Mouse (Mus musculus) midbrain, embryonic 11.5 days (tissue): Measurements from ENCODE around the gene Edn1. TPM values are rescaled to one million over a fixed set of nuclear protein-coding genes. Genes with fewer than 3 reads are reported as not detected.

ENCODE experiments used
- ATAC-seq: fragments of 200-750 bp; cut with Nextera tagmentation; 2 replicates; pipeline ENCODE4 v1.8.0; 2017; ENCODE audit warnings: moderate TSS enrichment, moderate library complexity; ENCODE audit not compliant: low FRiP score
- DNase-seq: peaks from one replicate; pipeline ENCODE4 v3.0.0; 2015; ENCODE audit warnings: low spot score; ENCODE audit errors: missing footprints
- H3K27ac ChIP-seq: fragments of 300-500 bp; sonication (generic); 2 replicates; pipeline ENCODE4 v1.5.1; 2014; ENCODE audit warnings: low read depth, low read length
- H3K27me3 ChIP-seq: fragments of 300-500 bp; sonication (generic); 2 replicates; pipeline ENCODE4 v1.6.1; 2014; ENCODE audit warnings: mild to moderate bottlenecking, low read length, moderate library complexity, mixed read lengths; ENCODE audit not compliant: control insufficient read depth, insufficient read depth
- H3K36me3 ChIP-seq: fragments of 300-500 bp; sonication (generic); 2 replicates; pipeline ENCODE4 v1.6.1; 2014; ENCODE audit warnings: mild to moderate bottlenecking, low read length, moderate library complexity, mixed read lengths; ENCODE audit not compliant: control insufficient read depth, insufficient read depth
- H3K4me1 ChIP-seq: fragments of 300-500 bp; sonication (generic); 2 replicates; pipeline ENCODE4 v1.6.1; 2014; ENCODE audit warnings: low read length; ENCODE audit not compliant: control insufficient read depth, insufficient read depth
- H3K4me2 ChIP-seq: fragments of 300-500 bp; sonication (generic); 2 replicates; pipeline ENCODE4 v1.6.1; 2014; ENCODE audit warnings: mild to moderate bottlenecking, moderate library complexity
- H3K4me3 ChIP-seq: fragments of 300-500 bp; sonication (generic); 2 replicates; pipeline ENCODE4 v1.5.1; 2014; ENCODE audit warnings: low read depth, low read length
- H3K9ac ChIP-seq: fragments of 300-500 bp; sonication (generic); 2 replicates; pipeline ENCODE4 v1.6.1; 2014; ENCODE audit warnings: low read length
- H3K9me3 ChIP-seq: fragments of 300-500 bp; sonication (generic); 2 replicates; pipeline ENCODE4 v1.6.1; 2016; ENCODE audit warnings: low read length; ENCODE audit not compliant: control insufficient read depth
- WGBS: fragments of 180-500 bp; shearing (Covaris S2); extraction: QIAGEN DNeasy Blood & Tissue Kit; methylation state at CpG from one replicate; pipeline ENCODE4 v1.1.7; 2014; 5-methylcytosine and 5-hydroxymethylcytosine counted together
- polyA plus RNA-seq: library from polyadenylated mRNA; unstranded; fragments of >200 nt; fragmentation: Nextera tagmentation; extraction: Ambion mirVana; gene quantifications from 2 replicates; pipeline ENCODE4 v1.2.1, GENCODE M21; 2014

The Edn1 gene
- polyA plus RNA-seq, 1 experiment from 2014 or later: 2.2 TPM

- 88% methylated on average over 4 of the region's 4 CpGs for WGBS
- Histone ChIP-seq H3K36me3 (no peaks in the 10 kb centered on the region), H3K27me3 (no peaks in the 10 kb centered on the region), H3K4me1 (no peaks in the 10 kb centered on the region), H3K9ac (no peak overlapping the region), H3K4me2 (no peak overlapping the region), H3K27ac (no peak overlapping the region), H3K4me3 (no peak overlapping the region), H3K9me3 (no peaks in the 10 kb centered on the region)
- no peak for ATAC-seq
- DNase-seq: peak; percentile 64
Measured at GRCm38 (mm10) chr13:42286768-42287167, 14.5 kb upstream of the Edn1 start.

DNA sequence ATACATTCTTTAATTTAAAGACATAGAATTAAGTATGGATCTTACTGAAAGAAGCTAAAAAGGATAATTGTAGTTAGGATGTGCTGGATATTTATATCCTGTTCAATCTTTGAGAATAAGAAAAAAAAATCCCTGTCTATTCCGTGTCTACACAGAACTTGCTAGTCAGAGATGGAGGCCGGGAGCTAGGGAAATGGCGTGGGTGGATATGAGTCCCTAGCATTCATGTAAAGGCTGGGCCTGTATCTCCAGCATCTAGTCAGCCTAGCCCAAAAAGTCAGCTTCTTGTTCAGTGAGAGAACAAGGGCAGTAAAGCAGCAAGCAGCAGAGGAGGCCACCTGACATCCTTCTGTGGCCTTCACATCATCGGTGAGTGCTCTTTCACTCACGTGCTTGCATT lies 8.7 kb upstream of the Edn1 start:
- no peak overlapping the region for H3K27ac ChIP-seq
- WGBS: 90% methylated on average over 5 of the region's 5 CpGs
- H3K27me3 ChIP-seq: no peaks in the 10 kb centered on the region
- no peaks in the 10 kb centered on the region for H3K36me3 ChIP-seq
- no peaks in the 10 kb centered on the region for H3K9me3 ChIP-seq
- no peak overlapping the region for H3K9ac ChIP-seq
- no peaks in the 10 kb centered on the region for H3K4me1 ChIP-seq
- H3K4me2 ChIP-seq: no peak overlapping the region
- H3K4me3 ChIP-seq: no peak overlapping the region
- DNase-seq (no peak), ATAC-seq (no peak)

- Histone ChIP-seq H3K9me3 (no peaks in the 10 kb centered on the region), H3K36me3 (no peaks in the 10 kb centered on the region), H3K4me3 (no peak overlapping the region), H3K27ac (no peak overlapping the region), H3K4me2 (no peak overlapping the region), H3K4me1 (peaks cover 12% of the 10 kb centered on the region), H3K27me3 (peaks cover 11% of the 10 kb centered on the region), H3K9ac (no peak overlapping the region)
- no peak for ATAC-seq
- 75% methylated on average over 8 of the region's 8 CpGs for WGBS
- no peak for DNase-seq
Measured at GRCm38 (mm10) chr13:42298302-42298701, 3.0 kb upstream of the Edn1 start.

DNA sequence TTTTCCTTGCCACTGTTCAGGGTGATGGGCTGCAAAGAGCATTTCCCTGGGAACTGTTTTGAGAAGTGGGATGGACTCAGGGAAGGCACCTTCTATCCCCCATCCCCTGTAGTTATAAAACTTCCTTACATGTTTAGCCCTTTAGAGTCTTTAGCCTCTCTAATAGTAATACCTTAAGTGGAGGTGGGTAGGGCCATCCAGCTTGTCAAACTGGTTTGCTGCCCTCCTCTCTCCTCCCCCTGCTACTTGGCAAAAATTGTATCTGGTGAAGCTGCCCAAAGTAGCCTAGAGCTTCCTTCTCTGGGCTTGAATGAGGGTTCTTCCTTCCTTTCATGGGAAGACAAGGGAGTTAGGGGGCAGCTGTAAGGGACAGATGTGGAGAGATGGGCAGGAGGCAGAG lies 2.5 kb upstream of the Edn1 start:
- Histone ChIP-seq H3K4me2 (no peak overlapping the region), H3K27ac (no peak overlapping the region), H3K36me3 (no peaks in the 10 kb centered on the region), H3K4me3 (no peak overlapping the region), H3K9ac (no peak overlapping the region), H3K4me1 (peaks cover 15% of the 10 kb centered on the region), H3K9me3 (no peaks in the 10 kb centered on the region), H3K27me3 (peaks cover 12% of the 10 kb centered on the region)
- no peak for ATAC-seq
- no peak for DNase-seq

GRCm38 (mm10) chr13:42300567-42300966 lies 709 bp upstream of the Edn1 start:
- peaks cover 12% of the 10 kb centered on the region for H3K27me3 ChIP-seq
- peaks cover 15% of the 10 kb centered on the region for H3K4me1 ChIP-seq
- peak; percentile 97 for DNase-seq
- no peak overlapping the region for H3K27ac ChIP-seq
- H3K36me3 ChIP-seq: no peaks in the 10 kb centered on the region
- no peaks in the 10 kb centered on the region for H3K9me3 ChIP-seq
- peak overlapping the region; percentile 38; the same call in 1 of the 2 replicates for H3K4me3 ChIP-seq
- ATAC-seq: peak; percentile 60; the same call in 1 of the 2 replicates
- WGBS: 1% methylated on average over 11 of the region's 11 CpGs
- peak overlapping the region; percentile 72 for H3K4me2 ChIP-seq
- H3K9ac ChIP-seq: no peak overlapping the region

DNA sequence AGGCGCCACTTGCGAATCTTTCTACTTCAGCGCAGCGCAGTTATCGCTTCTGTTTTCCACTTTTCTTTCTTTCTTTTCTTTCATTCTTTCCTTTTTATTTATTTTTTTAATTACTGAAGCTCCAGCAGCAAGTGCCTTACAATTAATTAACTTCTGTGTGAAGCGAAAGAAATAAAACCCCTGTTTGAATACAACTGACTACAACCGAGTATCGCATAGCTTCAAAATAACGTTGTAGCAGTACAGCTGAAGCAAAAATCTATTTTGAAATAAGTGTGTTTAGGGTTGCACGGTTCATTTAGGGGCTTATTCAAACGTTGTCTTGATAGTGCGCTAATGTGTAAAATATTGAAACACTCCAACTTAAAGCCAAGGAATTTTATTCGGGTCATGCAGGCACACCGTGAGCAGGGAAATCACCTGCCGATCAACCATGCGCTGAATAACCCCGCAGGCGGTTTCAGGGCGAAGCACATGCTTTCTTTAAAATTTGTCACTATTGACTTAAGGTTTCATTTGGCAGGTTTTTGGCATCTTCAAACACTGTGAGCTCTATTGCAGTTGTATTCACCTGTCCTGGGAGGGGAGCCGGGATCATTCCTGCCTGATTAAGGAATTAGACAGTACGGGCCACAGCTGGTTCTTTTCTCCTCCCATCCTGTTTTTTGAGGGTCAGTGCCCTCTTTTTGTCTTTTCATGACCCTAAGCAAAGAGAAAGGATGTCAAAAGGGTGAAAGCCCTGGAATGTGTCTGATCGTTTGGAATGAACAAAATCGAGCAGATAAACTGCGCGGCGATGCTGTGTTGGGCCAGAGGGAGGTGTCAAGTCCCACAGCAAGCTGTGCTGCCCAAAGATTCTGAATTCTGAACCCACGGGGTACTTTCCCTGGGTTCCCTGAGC lies 935 bp downstream of the Edn1 start:
- Histone ChIP-seq H3K4me3 (peak overlapping the region; percentile 38), H3K4me2 (peak overlapping the region; percentile 72), H3K9ac (peak overlapping the region; percentile 21; the same call in 1 of the 2 replicates), H3K4me1 (peaks cover 15% of the 10 kb centered on the region), H3K36me3 (no peaks in the 10 kb centered on the region), H3K9me3 (no peaks in the 10 kb centered on the region), H3K27ac (no peak overlapping the region), H3K27me3 (peaks cover 12% of the 10 kb centered on the region)
- WGBS: 9% methylated on average over 27 of the region's 27 CpGs
- DNase-seq (peak; percentile 94), ATAC-seq (no peak)

- no peaks in the 10 kb centered on the region for H3K36me3 ChIP-seq
- H3K9me3 ChIP-seq: no peaks in the 10 kb centered on the region
- H3K4me3 ChIP-seq: no peak overlapping the region
- H3K27ac ChIP-seq: no peak overlapping the region
- WGBS: 30% methylated on average over 11 of the region's 11 CpGs
- H3K27me3 ChIP-seq: peaks cover 12% of the 10 kb centered on the region
- H3K4me1 ChIP-seq: peaks cover 15% of the 10 kb centered on the region
- no peak overlapping the region for H3K9ac ChIP-seq
- no peak overlapping the region for H3K4me2 ChIP-seq
- DNase-seq (peak; percentile 88), ATAC-seq (no peak)
Measured at GRCm38 (mm10) chr13:42303180-42303929, 2.1 kb downstream of the Edn1 start.

GRCm38 (mm10) chr13:42304139-42304538 lies 2.9 kb downstream of the Edn1 start:
- Histone ChIP-seq H3K27ac (no peak overlapping the region), H3K9me3 (no peaks in the 10 kb centered on the region), H3K27me3 (peaks cover 12% of the 10 kb centered on the region), H3K36me3 (no peaks in the 10 kb centered on the region), H3K4me1 (peaks cover 15% of the 10 kb centered on the region), H3K9ac (no peak overlapping the region), H3K4me2 (no peak overlapping the region), H3K4me3 (no peak overlapping the region)
- no peak for ATAC-seq
- 82% methylated on average over 8 of the region's 8 CpGs for WGBS
- DNase-seq: no peak
